Mouse (Mus musculus): ENCODE measurements around the gene D230025D16Rik. TPM values are rescaled to one million over a fixed set of nuclear protein-coding genes. Genes with fewer than 3 reads are reported as not detected.
"Not testable (repeated sequence)": the region's sequence is repeated elsewhere in the genome, so short reads cannot be mapped to it uniquely, and the experiment has no call there.

Gene D230025D16Rik
- polyA plus RNA-seq, 1 experiment from 2014 or later: 29.9 TPM

DNA sequence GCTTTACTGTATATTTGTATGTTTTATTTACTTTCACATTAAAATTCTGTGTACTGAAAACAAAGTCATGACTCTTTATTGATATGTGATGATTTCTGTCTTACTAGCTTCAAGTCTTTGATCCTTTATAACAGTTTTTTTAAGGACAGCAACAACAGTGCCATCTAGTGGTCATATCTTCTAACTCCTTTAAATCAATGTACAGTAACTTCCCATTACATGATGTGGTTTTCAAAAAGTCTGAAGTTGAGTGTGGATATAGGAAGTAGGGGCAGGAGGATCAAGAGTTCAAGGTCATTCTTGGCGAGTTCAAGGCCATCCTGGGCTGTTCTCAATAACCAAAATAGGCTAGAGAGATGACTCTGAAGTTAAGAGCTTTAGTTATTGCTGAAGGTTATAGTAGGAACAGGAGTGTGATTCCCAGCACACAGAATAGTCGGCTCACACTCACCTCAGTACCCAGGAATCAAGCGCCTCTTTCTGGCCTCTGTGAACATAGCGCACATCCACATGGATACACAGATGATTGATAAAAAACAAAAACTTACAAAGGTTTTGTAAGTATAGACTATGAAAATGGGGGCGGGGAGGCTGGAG is 6.9 kb upstream of the D230025D16Rik start:
- Histone ChIP-seq H3K36me3 (peaks cover 4% of the 10 kb centered on the region; the same call in 1 of the 2 replicates), H3K4me2 (replicated peaks) (no peak overlapping the region), H3K4me1 (no peaks in the 10 kb centered on the region), H3K27ac (replicated peaks) (no peak overlapping the region), H3K4me3 (no peak overlapping the region), H3K9ac (replicated peaks) (no peak overlapping the region), H3K27me3 (no peaks in the 10 kb centered on the region), H3K9me3 (no peaks in the 10 kb centered on the region)
- 83% methylated on average over 5 of the region's 5 CpGs for WGBS
- ATAC-seq (ENCODE audit: low FRiP score, low read depth): 0 out of 2 replicates have a peak, but pooled peaks have one; percentile 34

DNA sequence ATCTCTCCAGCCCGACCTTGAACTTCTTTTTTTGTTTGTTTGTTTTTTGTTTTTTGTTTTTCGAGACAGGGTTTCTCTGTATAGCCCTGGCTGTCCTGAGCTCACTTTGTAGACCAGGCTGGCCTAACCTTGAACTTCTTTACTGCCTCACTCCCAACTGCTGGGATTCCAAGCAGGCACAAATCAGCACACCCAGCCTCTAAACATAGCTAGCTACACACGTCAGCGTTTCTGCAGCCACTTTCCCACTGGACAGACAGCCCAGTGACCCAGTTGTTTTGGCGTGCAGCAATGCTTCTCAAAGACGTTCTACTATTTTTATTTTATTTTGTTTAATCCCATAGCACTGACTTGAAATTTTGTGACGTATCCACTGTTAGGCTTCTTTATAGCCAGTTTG is 1.1 kb upstream of the D230025D16Rik start:
- peaks cover 18% of the 10 kb centered on the region for H3K4me1 ChIP-seq
- no peak overlapping the region for H3K4me2 ChIP-seq (replicated peaks)
- no peaks in the 10 kb centered on the region for H3K36me3 ChIP-seq
- H3K27me3 ChIP-seq: no peaks in the 10 kb centered on the region
- no peak for ATAC-seq (ENCODE audit: low FRiP score, low read depth)
- WGBS: 87% methylated on average over 7 of the region's 7 CpGs
- no peak overlapping the region for H3K9ac ChIP-seq (replicated peaks)
- no peak overlapping the region for H3K27ac ChIP-seq (replicated peaks)
- H3K9me3 ChIP-seq: no peaks in the 10 kb centered on the region
- H3K4me3 ChIP-seq: no peak overlapping the region

DNA sequence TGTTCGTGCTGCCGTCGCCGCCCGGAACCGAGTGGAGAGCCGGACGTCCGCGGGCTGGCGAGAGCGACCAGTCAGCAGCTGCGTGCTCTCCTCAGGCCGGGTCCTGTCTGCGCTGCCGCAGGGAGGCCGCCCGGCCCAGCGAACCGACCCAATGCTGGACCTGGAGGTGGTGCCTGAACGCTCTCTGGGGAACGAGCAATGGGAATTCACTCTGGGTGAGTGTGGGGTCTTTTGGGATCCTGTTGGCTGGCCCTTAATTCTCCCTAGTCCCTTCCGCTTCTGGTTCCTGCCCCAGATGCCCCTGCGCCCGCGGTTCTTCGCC is 288 bp downstream of the D230025D16Rik start:
- Histone ChIP-seq H3K27ac (replicated peaks) (peak overlapping the region; percentile 84), H3K27me3 (no peaks in the 10 kb centered on the region), H3K4me3 (peak overlapping the region; percentile 96), H3K9ac (replicated peaks) (peak overlapping the region; percentile 88), H3K9me3 (no peaks in the 10 kb centered on the region), H3K36me3 (no peaks in the 10 kb centered on the region), H3K4me2 (replicated peaks) (peak overlapping the region; percentile 75), H3K4me1 (peaks cover 18% of the 10 kb centered on the region)
- WGBS: 0% methylated on average over 27 of the region's 27 CpGs
- ATAC-seq (ENCODE audit: low FRiP score, low read depth): no peak

DNA sequence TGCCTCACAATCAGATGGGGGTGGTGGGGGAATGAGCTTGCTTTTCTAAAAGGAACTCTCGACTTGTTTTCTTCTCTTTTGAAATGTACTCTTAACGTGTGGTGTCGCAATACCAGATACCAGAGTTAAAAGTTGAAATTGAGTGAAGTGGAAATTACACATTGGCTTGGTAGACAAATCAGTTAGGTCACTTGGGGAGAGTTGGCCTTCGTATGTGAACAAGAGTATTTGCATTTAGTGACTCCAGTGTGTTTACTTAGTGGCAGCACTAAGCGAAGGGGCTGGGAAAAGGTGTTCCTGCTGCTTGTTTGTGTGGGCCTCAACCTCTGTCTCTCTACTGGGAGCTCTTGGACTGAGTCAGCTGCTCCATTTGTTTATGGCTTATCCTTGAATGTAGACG is 972 bp downstream of the D230025D16Rik start:
- peak overlapping the region; percentile 88 for H3K9ac ChIP-seq (replicated peaks)
- H3K27ac ChIP-seq (replicated peaks): no peak overlapping the region
- H3K4me3 ChIP-seq: peak overlapping the region; percentile 96
- no peak for ATAC-seq (ENCODE audit: low FRiP score, low read depth)
- H3K9me3 ChIP-seq: no peaks in the 10 kb centered on the region
- 34% methylated on average over 6 of the region's 6 CpGs for WGBS
- peak overlapping the region; percentile 75 for H3K4me2 ChIP-seq (replicated peaks)
- peaks cover 18% of the 10 kb centered on the region for H3K4me1 ChIP-seq
- no peaks in the 10 kb centered on the region for H3K36me3 ChIP-seq
- H3K27me3 ChIP-seq: no peaks in the 10 kb centered on the region

DNA sequence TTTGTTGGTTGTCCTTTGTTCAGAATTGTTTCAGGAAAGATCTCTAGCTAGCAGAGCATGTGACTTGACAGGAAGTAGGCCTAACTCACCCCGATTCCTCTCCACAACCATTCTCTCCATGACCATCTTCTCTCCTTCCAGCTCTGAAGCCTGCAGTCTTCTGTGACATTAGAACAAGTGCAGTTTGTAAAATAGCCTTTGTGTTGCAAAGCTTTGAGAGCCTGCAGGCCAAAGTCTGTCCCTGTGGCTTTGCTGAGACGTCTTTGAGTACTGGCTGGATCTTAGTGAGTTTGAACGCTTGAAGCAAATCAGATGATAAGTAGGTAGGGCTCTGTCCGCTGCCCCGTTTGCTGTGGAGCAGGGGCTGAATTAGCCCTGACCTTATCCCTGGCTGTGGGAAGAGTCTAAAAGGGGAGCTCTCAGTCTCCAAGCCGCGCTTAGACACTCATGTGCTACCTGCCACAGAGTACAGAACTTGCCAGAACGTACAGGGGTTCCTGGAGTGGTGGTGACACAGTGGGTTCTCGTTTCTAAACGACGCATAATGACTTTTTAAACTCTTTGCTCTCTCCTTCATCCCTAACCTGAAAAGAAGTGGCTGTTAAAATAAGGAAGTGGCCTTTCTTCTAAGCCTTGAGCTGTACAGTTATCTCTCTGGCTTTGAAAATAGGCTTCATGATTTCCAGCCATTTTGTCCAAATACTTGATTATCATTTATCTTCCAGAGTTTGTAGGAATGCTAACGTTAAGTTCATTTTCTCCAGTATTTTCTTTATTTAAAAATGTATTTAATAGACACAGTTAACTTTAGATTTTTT is 6.8 kb downstream of the D230025D16Rik start:
- Histone ChIP-seq H3K27ac (replicated peaks) (no peak overlapping the region), H3K4me2 (replicated peaks) (no peak overlapping the region), H3K36me3 (peaks cover 24% of the 10 kb centered on the region), H3K4me1 (peaks cover 3% of the 10 kb centered on the region; the same call in 1 of the 2 replicates), H3K9me3 (no peaks in the 10 kb centered on the region), H3K27me3 (no peaks in the 10 kb centered on the region), H3K4me3 (no peak overlapping the region), H3K9ac (replicated peaks) (no peak overlapping the region)
- WGBS: 86% methylated on average over 12 of the region's 12 CpGs
- no peak for ATAC-seq (ENCODE audit: low FRiP score, low read depth)

DNA sequence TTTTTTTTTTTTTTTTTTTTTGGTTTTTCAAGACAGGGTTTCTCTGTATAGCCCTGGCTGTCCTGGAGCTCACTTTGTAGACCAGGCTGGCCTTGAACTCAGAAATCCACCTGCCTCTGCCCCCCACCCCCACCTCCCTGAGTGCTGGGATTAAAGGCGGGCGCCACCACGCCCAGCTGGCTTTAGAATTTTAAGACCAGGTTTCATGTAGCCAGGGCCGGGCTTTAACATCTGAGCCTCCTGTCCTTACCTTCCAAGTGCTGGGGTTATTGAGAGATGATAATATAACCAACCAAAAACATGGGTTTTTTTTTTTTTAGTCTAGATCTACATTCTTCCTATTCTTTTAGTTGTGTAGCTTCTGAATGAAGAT is 7.4 kb downstream of the D230025D16Rik start:
- peaks cover 24% of the 10 kb centered on the region for H3K36me3 ChIP-seq
- not testable (repeated sequence) for ATAC-seq (ENCODE audit: low FRiP score, low read depth); H3K9me3 ChIP-seq; H3K27ac ChIP-seq (replicated peaks); H3K4me3 ChIP-seq; H3K4me1 ChIP-seq; H3K27me3 ChIP-seq; H3K9ac ChIP-seq (replicated peaks); H3K4me2 ChIP-seq (replicated peaks)
- WGBS: 93% methylated on average over 4 of the region's 4 CpGs

DNA sequence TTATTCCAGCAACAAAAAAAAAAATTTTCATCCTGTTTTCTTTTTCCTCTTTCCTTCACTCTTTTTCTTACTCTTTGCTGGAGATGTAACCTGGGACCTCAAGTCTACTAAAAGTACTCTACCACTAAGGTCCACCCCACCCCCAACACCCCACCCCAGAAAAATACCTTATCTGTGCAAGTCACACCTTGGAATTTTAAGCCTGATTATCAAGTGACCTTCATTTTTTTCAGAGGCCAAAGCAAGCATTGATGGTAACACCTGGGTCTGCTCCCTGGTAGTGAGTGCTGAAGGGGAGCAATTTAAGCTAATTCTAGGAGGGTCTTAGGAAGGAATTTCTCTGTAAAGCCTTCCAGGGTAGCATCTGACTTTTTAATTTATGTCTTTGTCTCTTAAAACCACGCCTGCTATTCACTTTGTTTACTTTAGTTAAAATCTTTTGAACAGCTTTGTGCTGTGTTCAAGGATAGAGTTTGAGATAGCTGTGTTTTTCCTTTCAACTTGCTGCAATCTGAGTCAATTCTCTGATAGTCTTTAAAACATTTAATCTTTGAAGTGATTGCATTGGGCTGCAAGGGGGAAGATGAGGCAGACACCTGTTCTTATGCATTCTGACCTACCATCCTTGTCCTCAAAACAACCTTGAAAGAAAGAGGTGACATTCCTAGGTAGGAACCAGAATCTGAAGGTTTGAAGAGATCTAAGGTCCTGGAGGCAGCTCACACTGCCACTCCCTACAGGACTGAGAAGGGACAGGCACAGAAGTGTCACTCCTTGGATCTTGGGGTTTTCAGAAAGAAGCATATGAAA is 8.4 kb downstream of the D230025D16Rik start:
- H3K36me3 ChIP-seq: peaks cover 25% of the 10 kb centered on the region
- no peaks in the 10 kb centered on the region for H3K9me3 ChIP-seq
- no peaks in the 10 kb centered on the region for H3K4me1 ChIP-seq
- no peak for ATAC-seq (ENCODE audit: low FRiP score, low read depth)
- no peaks in the 10 kb centered on the region for H3K27me3 ChIP-seq
- WGBS: 71% methylated on average over 1 of the region's 1 CpGs
- H3K27ac ChIP-seq (replicated peaks): no peak overlapping the region
- no peak overlapping the region for H3K4me3 ChIP-seq
- no peak overlapping the region for H3K9ac ChIP-seq (replicated peaks)
- no peak overlapping the region for H3K4me2 ChIP-seq (replicated peaks)

DNA sequence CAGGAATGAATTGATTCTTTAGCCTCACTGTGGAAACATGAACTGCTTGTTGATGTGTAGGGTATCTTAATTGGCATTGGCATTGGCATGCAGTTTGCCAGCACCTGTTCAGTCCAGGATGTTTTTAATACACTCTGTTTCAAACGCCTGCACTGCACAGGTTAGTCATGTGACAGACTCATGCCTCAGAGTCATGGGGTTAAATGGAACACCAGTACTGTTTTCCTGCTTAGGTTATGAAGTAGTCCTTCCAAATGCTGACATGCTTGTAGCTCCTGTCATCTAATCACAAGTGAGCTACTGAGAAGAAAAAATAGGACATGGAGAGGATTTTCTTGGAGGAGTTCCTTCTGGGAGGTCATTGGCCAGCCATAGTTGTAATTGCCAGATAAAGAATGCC is 10.3 kb downstream of the D230025D16Rik start:
- H3K4me3 ChIP-seq: no peak overlapping the region
- H3K9me3 ChIP-seq: no peaks in the 10 kb centered on the region
- H3K36me3 ChIP-seq: peaks cover 43% of the 10 kb centered on the region
- H3K27ac ChIP-seq (replicated peaks): no peak overlapping the region
- 85% methylated on average over 1 of the region's 1 CpGs for WGBS
- H3K4me1 ChIP-seq: no peaks in the 10 kb centered on the region
- no peak overlapping the region for H3K4me2 ChIP-seq (replicated peaks)
- H3K27me3 ChIP-seq: no peaks in the 10 kb centered on the region
- no peak for ATAC-seq (ENCODE audit: low FRiP score, low read depth)
- no peak overlapping the region for H3K9ac ChIP-seq (replicated peaks)

DNA sequence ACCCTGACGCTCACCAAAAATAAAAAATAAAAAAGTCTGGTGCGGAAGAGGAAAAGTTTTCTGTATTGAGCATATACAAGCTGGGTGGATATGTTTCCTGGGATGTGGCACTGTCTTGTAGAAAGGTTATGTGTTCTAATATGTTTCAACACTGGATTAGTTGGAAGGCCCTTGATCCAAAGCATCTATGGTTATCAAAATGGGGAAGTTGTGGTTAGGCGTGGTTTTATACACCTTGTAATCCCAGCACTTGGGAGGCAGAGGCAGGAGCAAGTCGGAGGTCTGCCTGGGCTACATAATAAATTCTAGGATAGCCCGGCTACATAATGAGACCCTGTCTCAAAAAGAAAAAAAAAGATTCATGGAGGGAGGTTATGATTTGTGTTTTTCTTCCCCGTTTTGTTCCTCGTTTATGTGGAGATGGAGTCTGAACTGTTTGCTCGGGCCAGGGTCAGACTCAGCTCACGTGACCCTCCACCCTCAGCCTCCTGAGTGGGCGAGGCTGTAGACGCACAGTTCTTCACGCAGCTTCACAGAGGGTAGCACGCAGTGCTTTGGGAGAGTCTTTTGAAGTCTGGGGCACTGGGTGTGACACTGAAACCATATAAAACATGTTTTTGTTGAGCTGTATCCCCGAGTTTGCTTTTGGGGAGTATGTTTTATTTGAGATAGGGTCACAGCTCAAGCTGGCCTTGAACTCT is 12.6 kb downstream of the D230025D16Rik start:
- Histone ChIP-seq H3K36me3 (peaks cover 54% of the 10 kb centered on the region), H3K4me3 (no peak overlapping the region)
- 94% methylated on average over 14 of the region's 14 CpGs for WGBS

DNA sequence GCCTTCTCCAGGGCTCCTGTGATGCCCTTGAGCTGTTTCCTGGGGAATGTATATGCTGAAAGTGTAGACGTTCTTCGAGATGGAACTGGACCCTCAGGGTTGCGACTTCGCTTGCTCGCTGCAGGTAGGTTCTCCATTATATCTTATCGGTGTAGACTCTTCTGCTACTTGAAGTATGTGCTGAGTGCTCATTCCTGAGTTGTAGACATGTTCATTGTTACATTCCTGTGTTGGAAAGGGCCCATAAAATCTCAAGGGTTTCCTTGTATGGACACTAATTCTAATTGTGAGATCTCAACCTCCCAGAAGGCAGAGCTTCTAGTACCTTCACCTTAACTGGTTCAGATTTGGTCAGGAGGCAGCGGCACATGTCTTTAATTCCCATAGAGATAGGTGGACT is 16.1 kb downstream of the D230025D16Rik start:
- no peaks in the 10 kb centered on the region for H3K9me3 ChIP-seq
- 95% methylated on average over 7 of the region's 7 CpGs for WGBS
- H3K9ac ChIP-seq (replicated peaks): no peak overlapping the region
- H3K4me2 ChIP-seq (replicated peaks): no peak overlapping the region
- H3K4me3 ChIP-seq: no peak overlapping the region
- no peak for ATAC-seq (ENCODE audit: low FRiP score, low read depth)
- peaks cover 39% of the 10 kb centered on the region for H3K36me3 ChIP-seq
- no peaks in the 10 kb centered on the region for H3K4me1 ChIP-seq
- no peak overlapping the region for H3K27ac ChIP-seq (replicated peaks)
- H3K27me3 ChIP-seq: no peaks in the 10 kb centered on the region

More for the DNA sequence above, 12.6 kb downstream of the D230025D16Rik start:
- Histone ChIP-seq H3K9ac (replicated peaks) (no peak overlapping the region), H3K27ac (replicated peaks) (no peak overlapping the region), H3K27me3 (no peaks in the 10 kb centered on the region), H3K4me1 (no peaks in the 10 kb centered on the region), H3K4me2 (replicated peaks) (no peak overlapping the region), H3K9me3 (no peaks in the 10 kb centered on the region)
- ATAC-seq (ENCODE audit: low FRiP score, low read depth): no peak

DNA sequence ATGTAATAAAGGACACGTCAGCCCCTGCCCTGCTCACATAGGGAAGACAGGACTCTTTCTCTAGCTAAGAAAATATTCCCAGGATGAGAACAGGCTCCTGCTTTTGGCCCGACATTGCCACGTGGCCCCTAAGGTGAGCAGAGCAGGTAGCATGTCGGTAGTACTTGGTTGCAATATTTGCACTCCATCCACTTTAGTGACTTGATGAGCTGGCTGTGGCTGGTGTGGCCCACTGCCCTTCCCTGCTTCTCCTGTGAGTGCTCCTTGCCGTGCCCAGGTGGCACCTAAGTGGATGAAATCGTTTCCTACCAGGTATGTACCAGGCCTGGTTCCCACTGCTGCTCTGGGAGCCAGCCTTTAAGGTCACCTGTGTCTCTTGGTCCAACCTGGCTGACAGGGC is 27.0 kb downstream of the D230025D16Rik start:
- WGBS: 92% methylated on average over 6 of the region's 6 CpGs

More for the DNA sequence above, 27.0 kb downstream of the D230025D16Rik start:
- Histone ChIP-seq H3K4me1 (peaks cover 18% of the 10 kb centered on the region), H3K9me3 (no peaks in the 10 kb centered on the region), H3K27ac (replicated peaks) (no peak overlapping the region), H3K36me3 (peaks cover 58% of the 10 kb centered on the region), H3K4me2 (replicated peaks) (no peak overlapping the region), H3K4me3 (no peak overlapping the region), H3K27me3 (peaks cover 27% of the 10 kb centered on the region), H3K9ac (replicated peaks) (no peak overlapping the region)
- no peak for ATAC-seq (ENCODE audit: low FRiP score, low read depth)

All from midbrain, embryonic 12.5 days (tissue).